Mouse (Mus musculus): ENCODE results near the gene Gm17026. TPM values are rescaled to one million over a fixed set of nuclear protein-coding genes. Genes with fewer than 3 reads are reported as not detected.
"Not testable (repeated sequence)": the region's sequence is repeated elsewhere in the genome, so short reads cannot be mapped to it uniquely, and the experiment has no call there.

The Gm17026 gene
- polyA plus RNA-seq (2012), result not detected in 2 replicates

DNA sequence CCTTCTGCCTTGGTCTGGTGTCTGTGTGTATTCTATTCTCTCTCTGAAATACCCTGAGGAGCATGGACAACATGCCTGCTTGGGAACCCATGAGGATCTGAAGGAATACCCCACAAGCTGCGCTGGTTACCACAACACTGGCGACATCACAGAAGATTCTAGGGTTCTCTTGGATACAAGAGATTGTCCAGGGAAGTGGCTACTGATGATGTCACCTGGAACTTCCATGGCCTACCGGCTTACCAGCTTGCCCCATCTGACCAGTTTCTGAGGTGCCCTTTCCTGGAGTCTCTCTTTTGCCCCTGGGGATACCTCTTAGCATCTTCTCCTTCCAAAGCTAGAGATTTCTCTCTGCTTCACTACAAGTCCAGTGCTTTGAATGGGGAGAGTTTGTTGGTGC, at the start of gene Gm17026:
Gm17026 (minus strand) TSS at position 101 of the 400 bp plus-strand sequence.
- not testable (repeated sequence) for TF ChIP-seq GATA1 (IDR thresholded peaks at IDR 0.05; ENCODE audit: low read length)

DNA sequence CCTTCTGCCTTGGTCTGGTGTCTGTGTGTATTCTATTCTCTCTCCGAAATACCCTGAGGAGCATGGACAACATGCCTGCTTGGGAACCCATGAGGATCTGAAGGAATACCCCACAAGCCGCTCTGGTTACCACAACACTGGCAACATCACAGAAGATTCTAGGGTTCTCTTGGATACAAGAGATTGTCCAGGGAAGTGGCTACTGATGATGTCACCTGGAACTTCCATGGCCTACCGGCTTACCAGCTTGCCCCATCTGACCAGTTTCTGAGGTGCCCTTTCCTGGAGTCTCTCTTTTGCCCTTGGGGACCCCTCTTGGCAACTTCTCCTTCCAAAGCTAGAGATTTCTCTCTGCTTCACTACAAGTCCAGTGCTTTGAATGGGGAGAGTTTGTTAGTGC, 37.4 kb upstream of the Gm17026 start, which contains the start of gene Gm9611:
Gm9611 (minus strand) TSS at position 101 of the 400 bp plus-strand sequence.
- TF ChIP-seq GATA1 (IDR thresholded peaks at IDR 0.05; ENCODE audit: low read length), result not testable (repeated sequence)

Other genes starting within 250 kb of the Gm17026 start
- not detected in 2 replicates for gene Gm7951, start 142.7 kb downstream of the Gm17026 start, polyA plus RNA-seq (2012)
- not detected in 2 replicates for gene Gm17027, start 97.4 kb downstream of the Gm17026 start, polyA plus RNA-seq (2012)
- gene Gm3573, start 69.3 kb downstream of the Gm17026 start, polyA plus RNA-seq (2012), result not detected in 2 replicates
- gene Gm9611, start 37.3 kb upstream of the Gm17026 start, polyA plus RNA-seq (2012), result not detected in 2 replicates
- not detected in 2 replicates for gene Gm7995, start 50.2 kb upstream of the Gm17026 start, polyA plus RNA-seq (2012)
- not detected in 2 replicates for gene Gm8005, start 179.6 kb upstream of the Gm17026 start, polyA plus RNA-seq (2012)
- gene Gm8011, start 203.8 kb upstream of the Gm17026 start, polyA plus RNA-seq (2012), result not detected in 2 replicates
- not detected in 2 replicates for gene Gm8020, start 242.3 kb upstream of the Gm17026 start, polyA plus RNA-seq (2012)

Measured in G1E-ER4 (cell line).